In the genomic region with DNA sequence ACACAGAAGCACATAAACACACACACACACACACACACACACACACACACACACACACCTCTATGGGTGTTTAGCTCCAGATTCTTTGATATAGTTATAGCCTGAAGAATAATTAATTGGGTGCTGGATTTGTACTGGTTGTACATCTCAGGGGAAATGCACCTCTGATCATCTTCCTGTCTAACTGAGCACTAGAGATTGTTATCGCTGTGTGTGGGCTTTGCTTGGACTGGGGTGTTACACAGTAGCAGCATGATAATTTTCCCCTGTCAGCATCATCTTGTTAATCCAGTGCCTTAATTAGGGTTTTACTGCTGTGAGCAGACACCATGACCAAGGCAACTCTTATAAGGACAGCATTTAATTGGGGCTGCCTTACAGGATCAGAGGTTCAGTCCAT, we compare ENCODE assay signal across 20 mouse cellular contexts.
DNase-seq lines count a peak whose midpoint lies in the region; ATAC-seq lines count a peak whose summit lies in the region.
"Had no signal": no experiment of that assay in that cellular context is flagged by ENCODE, and none has a peak within 500 bp of the region (broad histone marks: within the 10 kb centered on the region; RNA-seq: fewer than 3 reads in every experiment).

No protein-coding gene starts in this region.

- no peak overlapping the region for H3K4me2 ChIP-seq in midbrain, embryonic 16.5 days (ENCODE audit: low read length)
- H3K4me2 ChIP-seq in midbrain, embryonic 13.5 days (replicated peaks), result no peak overlapping the region
- H3K4me2 ChIP-seq in forebrain, embryonic 16.5 days (ENCODE audit: low read length), result no peak overlapping the region
- H3K4me2 ChIP-seq: embryonic facial prominence, embryonic 12.5 days; forebrain, embryonic 15.5 days; hindbrain, embryonic 15.5 days had no signal

- peak; percentile 67 for DNase-seq in CD4-positive, CD25-positive, alpha-beta regulatory T cell, adult 2 months (ENCODE audit: low read depth, low spot score)
- no peak for DNase-seq in adrenal gland, postnatal 10 days
- DNase-seq: adrenal gland, adult 8-10 months; cerebellum, adult 11-12 months; cerebellum, adult 9-10 months; cerebellum, postnatal 25 days; gastrocnemius, postnatal 10 days; heart, adult 18-20 months; heart, postnatal 14 days had no signal

- H3K27me3 ChIP-seq in midbrain, embryonic 16.5 days (ENCODE audit: control insufficient read depth, insufficient read depth, low read depth, low read length), result no peaks in the 10 kb centered on the region
- no peaks in the 10 kb centered on the region for H3K27me3 ChIP-seq in midbrain, embryonic 13.5 days
- no peaks in the 10 kb centered on the region for H3K27me3 ChIP-seq in forebrain, embryonic 16.5 days (replicated peaks; ENCODE audit: control insufficient read depth, insufficient read depth, low read length)
- H3K27me3 ChIP-seq: embryonic facial prominence, embryonic 12.5 days; forebrain, embryonic 15.5 days; hindbrain, embryonic 15.5 days; Patski had no signal

- H3K36me3 ChIP-seq in midbrain, embryonic 16.5 days (ENCODE audit: control insufficient read depth, insufficient read depth, low read length), result 0 out of 2 replicates have a peak, but pooled peaks cover 2% of the 10 kb centered on the region
- H3K36me3 ChIP-seq in midbrain, embryonic 13.5 days, result no peaks in the 10 kb centered on the region
- no peaks in the 10 kb centered on the region for H3K36me3 ChIP-seq in forebrain, embryonic 16.5 days (ENCODE audit: control insufficient read depth, insufficient read depth)
- H3K36me3 ChIP-seq: embryonic facial prominence, embryonic 12.5 days; forebrain, embryonic 15.5 days; heart, embryonic 10.5 days; hindbrain, embryonic 15.5 days had no signal

- no peak overlapping the region for H3K27ac ChIP-seq in midbrain, embryonic 16.5 days (ENCODE audit: low read length)
- no peak overlapping the region for H3K27ac ChIP-seq in midbrain, embryonic 13.5 days
- H3K27ac ChIP-seq in forebrain, embryonic 16.5 days (ENCODE audit: low read length), result no peak overlapping the region
- H3K27ac ChIP-seq: embryonic facial prominence, embryonic 12.5 days; forebrain, embryonic 15.5 days; heart, embryonic 10.5 days; hindbrain, embryonic 15.5 days had no signal

- no peak overlapping the region for H3K4me3 ChIP-seq in midbrain, embryonic 16.5 days (ENCODE audit: low read depth, low read length)
- H3K4me3 ChIP-seq in midbrain, embryonic 13.5 days (replicated peaks), result no peak overlapping the region
- no peak overlapping the region for H3K4me3 ChIP-seq in forebrain, embryonic 16.5 days (replicated peaks; ENCODE audit: low read length)
- H3K4me3 ChIP-seq: embryonic facial prominence, embryonic 12.5 days; forebrain, embryonic 15.5 days; heart, embryonic 10.5 days; hindbrain, embryonic 15.5 days had no signal

- H3K9me3 ChIP-seq in midbrain, embryonic 16.5 days (replicated peaks; ENCODE audit: control insufficient read depth, low read length, poor library complexity, severe bottlenecking), result peaks cover 2% of the 10 kb centered on the region; the same call in 1 of the 2 replicates
- H3K9me3 ChIP-seq in midbrain, embryonic 13.5 days, result no peaks in the 10 kb centered on the region
- H3K9me3 ChIP-seq in forebrain, embryonic 16.5 days (ENCODE audit: control insufficient read depth, low read length), result no peaks in the 10 kb centered on the region
- H3K9me3 ChIP-seq: embryonic facial prominence, embryonic 12.5 days; forebrain, embryonic 15.5 days; heart, embryonic 10.5 days; hindbrain, embryonic 15.5 days had no signal

- no peak overlapping the region for H3K9ac ChIP-seq in midbrain, embryonic 16.5 days (ENCODE audit: low read depth, low read length)
- no peak overlapping the region for H3K9ac ChIP-seq in midbrain, embryonic 13.5 days (replicated peaks)
- H3K9ac ChIP-seq in forebrain, embryonic 16.5 days (replicated peaks; ENCODE audit: low read depth, low read length), result no peak overlapping the region
- H3K9ac ChIP-seq: embryonic facial prominence, embryonic 12.5 days; forebrain, embryonic 15.5 days; hindbrain, embryonic 15.5 days had no signal

- no peaks in the 10 kb centered on the region for H3K4me1 ChIP-seq in midbrain, embryonic 16.5 days (ENCODE audit: control insufficient read depth, insufficient read depth, low read length)
- H3K4me1 ChIP-seq in midbrain, embryonic 13.5 days (replicated peaks), result no peaks in the 10 kb centered on the region
- H3K4me1 ChIP-seq in forebrain, embryonic 16.5 days (replicated peaks; ENCODE audit: control insufficient read depth, insufficient read depth, low read length), result no peaks in the 10 kb centered on the region
- H3K4me1 ChIP-seq: embryonic facial prominence, embryonic 12.5 days; forebrain, embryonic 15.5 days; heart, embryonic 10.5 days; hindbrain, embryonic 15.5 days had no signal

- ATAC-seq in midbrain, embryonic 16.5 days, result peak; percentile 42; the same call in 1 of the 2 replicates
- ATAC-seq in midbrain, embryonic 13.5 days, result no peak
- peak; percentile 60 for ATAC-seq in activated CD4-positive, CD25-positive, alpha-beta regulatory T cell, adult 4 months
- ATAC-seq in megakaryocyte, adult 5-6 weeks (ENCODE audit: poor library complexity, severe bottlenecking), result 0 out of 2 replicates have a peak, but pooled peaks have one; percentile 25
- ATAC-seq in forebrain, embryonic 16.5 days, result no peak; the same call in 1 of the 2 replicates
- ATAC-seq in megakaryocyte-erythroid progenitor cell, adult 5-6 weeks (replicated peaks; ENCODE audit: low FRiP score, low TSS enrichment, poor library complexity, severe bottlenecking), result no peak
- ATAC-seq: forebrain, embryonic 15.5 days; Patski had no signal

- 73% methylated on average over 1 of the region's 1 CpGs for WGBS in midbrain, embryonic 16.5 days
- WGBS in midbrain, embryonic 13.5 days, result 97% methylated on average over 1 of the region's 1 CpGs
- WGBS in forebrain, embryonic 16.5 days, result 81% methylated on average over 1 of the region's 1 CpGs

Comparison
In these comparisons a context has a peak if more than half of its experiments do, and no peak if none do; other contexts are left out.
1. ATAC-seq: peak in midbrain, embryonic 16.5 days (single experiment), activated CD4-positive, CD25-positive, alpha-beta regulatory T cell, adult 4 months (single experiment) and megakaryocyte, adult 5-6 weeks (single experiment); none in midbrain, embryonic 13.5 days (single experiment), forebrain, embryonic 16.5 days (single experiment) and megakaryocyte-erythroid progenitor cell, adult 5-6 weeks (single experiment).